Mouse (Mus musculus): ENCODE measurements around the gene Ccna2.
"Not testable (repeated sequence)": the region's sequence is repeated elsewhere in the genome, so short reads cannot be mapped to it uniquely, and the experiment has no call there.

The Ccna2 gene

GRCm38 (mm10) chr3:36571827-36572378, at the start of gene Ccna2:
TSS of gene Ccna2 (minus strand) at chr3:36572150.
- DNase-seq (ENCODE audit: low read depth, low spot score), result peak; percentile 99

GRCm38 (mm10) chr3:36618181-36618580, 46.2 kb upstream of the Ccna2 start:
- DNase-seq (ENCODE audit: low read depth, low spot score), result no peak

GRCm38 (mm10) chr3:36613908-36614255, 41.9 kb upstream of the Ccna2 start:
- DNase-seq (ENCODE audit: low read depth, low spot score), result no peak

- peak; percentile 95 for DNase-seq (ENCODE audit: low read depth, low spot score)
Measured at GRCm38 (mm10) chr3:36613202-36613907, 41.4 kb upstream of the Ccna2 start, which contains the start of gene Bbs7. TSS of gene Bbs7 (minus strand) at chr3:36613477.

GRCm38 (mm10) chr3:36612687-36613086, 40.7 kb upstream of the Ccna2 start:
- no peak for DNase-seq (ENCODE audit: low read depth, low spot score)

- DNase-seq (ENCODE audit: low read depth, low spot score), result no peak
Measured at GRCm38 (mm10) chr3:36605894-36606783, 34.2 kb upstream of the Ccna2 start.

GRCm38 (mm10) chr3:36599773-36600172, 27.8 kb upstream of the Ccna2 start:
- not testable (repeated sequence) for DNase-seq (ENCODE audit: low read depth, low spot score)

GRCm38 (mm10) chr3:36598811-36599210, 26.9 kb upstream of the Ccna2 start:
- no peak for DNase-seq (ENCODE audit: low read depth, low spot score)

GRCm38 (mm10) chr3:36571361-36571826, 556 bp downstream of the Ccna2 start:
- DNase-seq (ENCODE audit: low read depth, low spot score), result peak; percentile 26

- no peak for DNase-seq (ENCODE audit: low read depth, low spot score)
Measured at GRCm38 (mm10) chr3:36569836-36570235, 2.1 kb downstream of the Ccna2 start.

- no peak for DNase-seq (ENCODE audit: low read depth, low spot score)
Measured at GRCm38 (mm10) chr3:36563666-36564065, 8.3 kb downstream of the Ccna2 start.

- no peak for DNase-seq (ENCODE audit: low read depth, low spot score)
Measured at GRCm38 (mm10) chr3:36559606-36560005, 12.3 kb downstream of the Ccna2 start.

GRCm38 (mm10) chr3:36557601-36558000, 14.3 kb downstream of the Ccna2 start:
- DNase-seq (ENCODE audit: low read depth, low spot score), result no peak

GRCm38 (mm10) chr3:36552406-36553047, 19.4 kb downstream of the Ccna2 start, which contains the start of gene Exosc9:
TSS of gene Exosc9 (plus strand) at chr3:36552606.
- peak; percentile 83 for DNase-seq (ENCODE audit: low read depth, low spot score)

GRCm38 (mm10) chr3:36551851-36552384, 20.0 kb downstream of the Ccna2 start:
- no peak for DNase-seq (ENCODE audit: low read depth, low spot score)

GRCm38 (mm10) chr3:36551343-36551742, 20.6 kb downstream of the Ccna2 start:
- peak; percentile 32 for DNase-seq (ENCODE audit: low read depth, low spot score)

GRCm38 (mm10) chr3:36544961-36545360, 27.0 kb downstream of the Ccna2 start:
- DNase-seq (ENCODE audit: low read depth, low spot score), result no peak

- no peak for DNase-seq (ENCODE audit: low read depth, low spot score)
Measured at GRCm38 (mm10) chr3:36541399-36541798, 30.6 kb downstream of the Ccna2 start.

- no peak for DNase-seq (ENCODE audit: low read depth, low spot score)
Measured at GRCm38 (mm10) chr3:36540756-36541155, 31.2 kb downstream of the Ccna2 start.

- no peak for DNase-seq (ENCODE audit: low read depth, low spot score)
Measured at GRCm38 (mm10) chr3:36537701-36538470, 34.1 kb downstream of the Ccna2 start.

- no peak for DNase-seq (ENCODE audit: low read depth, low spot score)
Measured at GRCm38 (mm10) chr3:36536041-36536440, 35.9 kb downstream of the Ccna2 start.

All from forelimb bud, embryonic 11.5 days (tissue).